Mouse (Mus musculus) small intestine, adult 2 months (tissue): ENCODE data around the gene Rps27a. TPM values are rescaled to one million over a fixed set of nuclear protein-coding genes. Genes with fewer than 3 reads are reported as not detected.
"Not testable (repeated sequence)": the region's sequence is repeated elsewhere in the genome, so short reads cannot be mapped to it uniquely, and the experiment has no call there.

Experiments
- H3K27ac ChIP-seq: fragments of 200-500 bp; 2 replicates; pipeline ENCODE4 v1.5.1; 2012; ENCODE audit warnings: low read depth, low read length, control low read depth, inconsistent platforms; ENCODE audit not compliant: insufficient read depth
- H3K27me3 ChIP-seq: fragments of 200-500 bp; 2 replicates; pipeline ENCODE4 v1.6.1; 2012; ENCODE audit warnings: mild to moderate bottlenecking, moderate library complexity, low read length, inconsistent platforms; ENCODE audit not compliant: control insufficient read depth, insufficient read depth
- H3K36me3 ChIP-seq: fragments of 200-500 bp; 2 replicates; pipeline ENCODE4 v1.6.1; 2012; ENCODE audit warnings: mild to moderate bottlenecking, low read length, control low read depth, inconsistent platforms; ENCODE audit not compliant: control insufficient read depth, insufficient read depth
- H3K4me1 ChIP-seq: fragments of 200-500 bp; 2 replicates; pipeline ENCODE4 v1.6.1; 2012; ENCODE audit warnings: low read length, inconsistent platforms, mixed read lengths; ENCODE audit not compliant: control insufficient read depth, insufficient read depth, insufficient read length
- H3K4me3 ChIP-seq: fragments of 200-500 bp; 2 replicates; pipeline ENCODE4 v1.5.1; 2012; ENCODE audit warnings: low read depth, mild to moderate bottlenecking, control low read depth, inconsistent platforms, low read length, moderate library complexity
- CTCF ChIP-seq: fragments of 200-500 bp; IDR thresholded peaks from 2 replicates; pipeline ENCODE4 v1.5.1; 2012; ENCODE audit warnings: low read depth, mild to moderate bottlenecking, control low read depth, inconsistent platforms, low read length, moderate library complexity, mixed read lengths; ENCODE audit not compliant: insufficient replicate concordance, insufficient read length; ENCODE audit errors: extremely low read depth
- POLR2A ChIP-seq: fragments of 200-500 bp; IDR thresholded peaks from 2 replicates; pipeline ENCODE4 v1.6.1; 2012; ENCODE audit warnings: low read depth, mild to moderate bottlenecking, control low read depth, inconsistent platforms, low read length, moderate library complexity
- WGBS: fragments of 180-500 bp; shearing (Covaris S2); methylation state at CpG from one replicate; pipeline ENCODE4 v1.1.7; 2018; 5-methylcytosine and 5-hydroxymethylcytosine counted together
- polyA plus RNA-seq: library from polyadenylated mRNA; depleted of rRNA; stranded (reverse); fragments of >200 nt; gene quantifications from 2 replicates; pipeline ENCODE4 v1.2.3, GENCODE M21; 2012

Gene Rps27a
- polyA plus RNA-seq, 1 experiment, result 16.2 TPM

DNA sequence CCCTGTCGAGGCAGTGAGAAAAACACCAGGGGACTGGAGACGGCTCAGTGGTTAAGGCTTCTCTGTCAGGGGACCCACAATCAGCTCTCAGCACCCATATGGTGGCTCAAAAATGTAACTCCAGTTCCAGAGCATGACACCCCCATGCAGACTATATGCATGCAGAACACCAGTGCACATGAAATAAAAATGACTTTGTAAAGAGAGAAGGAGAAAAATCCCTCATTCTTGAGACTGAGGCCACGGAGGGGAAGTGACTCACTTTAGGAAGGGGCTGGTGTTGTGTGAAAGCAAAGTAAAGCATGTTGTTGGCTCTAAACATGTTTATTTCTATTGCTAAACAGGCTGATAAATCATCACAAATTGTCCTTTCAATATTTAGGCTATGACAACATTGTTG is 13.1 kb upstream of the Rps27a start:
- WGBS, result 85% methylated on average over 3 of the region's 3 CpGs
- Histone ChIP-seq H3K4me1 (no peaks in the 10 kb centered on the region), H3K36me3 (no peaks in the 10 kb centered on the region), H3K27me3 (no peaks in the 10 kb centered on the region), H3K27ac (no peak overlapping the region), H3K4me3 (no peak overlapping the region)
- no peak for TF ChIP-seq POLR2A
- no peak for TF ChIP-seq CTCF

DNA sequence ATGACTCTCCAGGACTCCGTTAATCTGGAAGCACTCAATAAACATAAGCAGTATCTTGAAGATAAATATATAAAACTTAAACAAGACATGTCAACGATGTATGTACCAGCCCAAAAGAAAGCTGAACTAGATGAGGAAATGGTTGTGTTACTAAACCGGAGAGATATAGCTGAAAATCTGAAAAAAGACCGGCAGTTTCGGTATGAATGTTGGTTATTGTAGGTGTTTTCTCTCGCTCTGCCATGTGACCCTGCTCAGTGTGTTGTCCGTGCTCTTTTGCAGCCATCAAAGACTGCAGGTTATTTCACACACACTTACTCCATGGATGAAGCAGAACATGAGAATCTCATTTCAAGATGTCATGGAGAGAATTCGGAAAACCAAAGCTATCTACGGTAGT is 12.5 kb upstream of the Rps27a start:
- Histone ChIP-seq H3K36me3 (no peaks in the 10 kb centered on the region), H3K27me3 (no peaks in the 10 kb centered on the region), H3K4me1 (no peaks in the 10 kb centered on the region), H3K27ac (no peak overlapping the region), H3K4me3 (no peak overlapping the region)
- WGBS, result 78% methylated on average over 9 of the region's 9 CpGs
- TF ChIP-seq CTCF (no peak), POLR2A (no peak)

DNA sequence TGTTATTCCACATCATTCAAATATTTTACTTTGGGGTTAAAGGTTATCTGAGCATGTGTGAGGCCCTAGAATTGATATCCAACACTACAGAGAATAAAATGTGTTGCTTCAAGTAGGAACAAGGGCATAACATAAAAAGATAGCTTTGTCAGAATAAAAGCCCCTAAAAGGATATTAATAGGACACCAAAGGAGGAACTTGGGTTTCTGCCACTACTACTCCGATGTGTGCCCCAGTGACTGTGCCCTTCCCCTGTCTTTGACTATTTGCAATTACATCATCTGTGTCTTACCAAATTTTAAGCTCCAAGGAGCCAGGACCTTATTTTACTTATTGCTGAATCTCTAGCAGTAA is 1.5 kb upstream of the Rps27a start:
- WGBS, result 81% methylated on average over 1 of the region's 1 CpGs
- H3K27ac ChIP-seq, result no peak overlapping the region
- peaks cover 2% of the 10 kb centered on the region; the same call in 1 of the 2 replicates for H3K4me1 ChIP-seq
- peaks cover 12% of the 10 kb centered on the region for H3K36me3 ChIP-seq
- H3K27me3 ChIP-seq, result no peaks in the 10 kb centered on the region
- no peak overlapping the region for H3K4me3 ChIP-seq
- TF ChIP-seq POLR2A (no peak), CTCF (no peak)

DNA sequence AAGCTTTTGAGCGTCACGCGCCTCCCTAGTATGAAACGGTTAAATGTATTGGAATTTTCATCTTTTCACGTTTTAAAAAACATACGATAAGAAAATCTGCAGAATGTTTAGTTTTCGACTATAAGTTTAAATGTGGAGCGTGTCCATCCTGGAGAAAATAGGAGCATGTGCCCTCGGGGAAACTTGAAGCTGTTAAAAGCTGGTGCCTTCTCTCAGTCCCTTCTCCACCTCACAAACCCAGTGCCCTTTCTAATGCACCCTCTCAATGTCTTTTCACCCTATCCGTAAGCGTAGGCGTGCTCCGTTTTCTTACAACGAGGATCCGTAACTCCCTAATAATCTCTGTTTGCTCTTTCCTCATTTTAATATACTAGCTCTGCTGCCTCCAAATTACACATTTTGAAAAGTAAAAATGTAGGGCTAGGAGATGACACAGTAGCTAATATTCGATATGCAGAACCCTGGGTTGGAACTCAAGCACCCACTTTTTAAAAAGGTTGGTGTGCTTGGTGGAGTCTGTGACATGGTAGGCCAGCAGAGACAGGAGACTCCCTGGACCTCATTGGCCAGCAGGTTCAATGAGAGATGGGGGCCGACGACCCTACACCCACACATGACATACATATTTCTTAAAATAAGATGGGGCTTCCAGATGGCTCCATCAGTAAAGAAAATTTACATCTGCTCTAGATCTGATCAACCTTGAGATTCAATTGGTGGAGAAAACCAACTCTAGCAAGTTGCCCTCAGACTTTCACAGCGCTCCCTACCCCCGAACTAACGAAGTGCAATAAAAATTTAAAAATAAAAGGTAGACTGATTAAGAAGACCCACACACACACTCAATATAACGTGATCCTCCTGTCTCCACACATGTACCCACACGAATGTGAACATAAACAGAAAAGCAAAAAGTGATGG is 855 bp upstream of the Rps27a start:
- TF ChIP-seq POLR2A (no peak), CTCF (no peak)
- Histone ChIP-seq H3K36me3 (peaks cover 17% of the 10 kb centered on the region), H3K4me3 (peak overlapping the region; percentile 91), H3K27me3 (no peaks in the 10 kb centered on the region), H3K27ac (peak overlapping the region; percentile 51), H3K4me1 (peaks cover 2% of the 10 kb centered on the region; the same call in 1 of the 2 replicates)
- 19% methylated on average over 23 of the region's 23 CpGs for WGBS

DNA sequence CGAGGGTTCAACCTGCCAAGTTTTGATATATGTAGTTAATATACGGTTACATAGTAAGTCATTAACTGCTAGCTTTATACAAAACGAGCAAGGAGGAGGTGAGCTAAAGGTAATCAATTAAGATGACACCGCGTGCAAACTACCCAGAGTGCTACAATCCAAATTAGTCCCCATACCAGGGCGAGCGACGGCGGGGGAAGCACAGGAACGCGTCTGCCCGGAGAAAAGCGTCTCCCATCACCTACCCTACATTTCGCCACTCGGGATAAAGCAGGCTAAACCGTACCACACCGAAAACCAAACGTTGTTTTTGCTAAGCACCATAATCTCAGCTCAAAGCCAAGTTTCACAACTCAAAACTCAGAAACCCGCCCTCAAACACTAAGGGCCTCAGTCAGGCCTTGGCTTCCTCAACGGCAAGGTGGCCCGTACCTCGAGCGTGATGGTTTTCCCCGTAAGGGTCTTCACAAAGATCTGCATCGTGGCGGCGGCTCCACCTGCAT is 609 bp downstream of the Rps27a start:
- peaks cover 21% of the 10 kb centered on the region for H3K36me3 ChIP-seq
- H3K27me3 ChIP-seq, result no peaks in the 10 kb centered on the region
- under 1% methylated on average over 27 of the region's 27 CpGs for WGBS
- H3K4me3 ChIP-seq, result peak overlapping the region; percentile 91
- TF ChIP-seq CTCF (no peak), POLR2A (no peak)
- peak overlapping the region; percentile 44; the same call in 1 of the 2 replicates for H3K27ac ChIP-seq
- H3K4me1 ChIP-seq, result peaks cover 2% of the 10 kb centered on the region; the same call in 1 of the 2 replicates

DNA sequence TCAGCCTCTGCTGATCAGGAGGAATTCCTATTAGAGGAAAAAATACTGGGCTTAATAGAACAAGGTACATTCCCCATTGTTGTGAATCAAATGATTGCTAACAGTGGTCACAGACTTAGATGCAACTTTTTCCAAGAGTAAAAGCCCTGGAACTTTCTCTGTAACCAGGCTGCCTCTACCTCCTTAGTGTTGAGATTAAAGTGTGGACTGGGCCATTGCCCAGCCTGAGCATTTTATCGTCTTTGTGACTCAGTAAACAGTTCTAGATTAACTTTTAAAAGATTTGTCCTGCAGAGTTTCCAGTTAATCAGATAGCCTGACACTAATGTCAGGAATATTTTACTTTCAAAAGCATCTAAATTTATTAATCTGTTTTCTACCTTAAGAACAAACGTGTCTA is 1.1 kb downstream of the Rps27a start:
- Histone ChIP-seq H3K27ac (no peak overlapping the region), H3K36me3 (peaks cover 23% of the 10 kb centered on the region), H3K27me3 (no peaks in the 10 kb centered on the region), H3K4me3 (no peak overlapping the region), H3K4me1 (peaks cover 2% of the 10 kb centered on the region; the same call in 1 of the 2 replicates)
- TF ChIP-seq CTCF (no peak), POLR2A (no peak)
- WGBS, result 3% methylated on average over 2 of the region's 2 CpGs

DNA sequence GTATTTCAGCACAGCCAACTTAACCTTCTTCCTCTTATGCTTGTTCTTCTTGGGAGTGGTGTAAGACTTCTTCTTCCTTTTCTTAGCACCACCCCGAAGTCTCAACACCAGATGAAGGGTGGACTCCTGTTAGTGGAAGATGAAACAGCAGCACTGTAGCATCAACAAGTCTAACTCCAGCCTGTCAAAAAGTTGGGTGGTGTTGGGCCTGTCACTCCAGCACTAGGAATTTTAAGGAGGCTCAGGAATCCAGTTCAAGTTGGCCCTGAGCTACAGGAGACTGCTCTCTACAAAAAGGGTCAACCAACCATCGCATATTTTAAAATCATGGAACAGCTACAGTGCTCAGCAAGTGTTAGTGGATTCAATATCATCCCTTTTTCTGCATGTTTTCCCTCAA is 1.6 kb downstream of the Rps27a start:
- not testable (repeated sequence) for H3K4me1 ChIP-seq, H3K27me3 ChIP-seq, H3K27ac ChIP-seq, H3K4me3 ChIP-seq
- H3K36me3 ChIP-seq, result peaks cover 26% of the 10 kb centered on the region
- 86% methylated on average over 2 of the region's 2 CpGs for WGBS

DNA sequence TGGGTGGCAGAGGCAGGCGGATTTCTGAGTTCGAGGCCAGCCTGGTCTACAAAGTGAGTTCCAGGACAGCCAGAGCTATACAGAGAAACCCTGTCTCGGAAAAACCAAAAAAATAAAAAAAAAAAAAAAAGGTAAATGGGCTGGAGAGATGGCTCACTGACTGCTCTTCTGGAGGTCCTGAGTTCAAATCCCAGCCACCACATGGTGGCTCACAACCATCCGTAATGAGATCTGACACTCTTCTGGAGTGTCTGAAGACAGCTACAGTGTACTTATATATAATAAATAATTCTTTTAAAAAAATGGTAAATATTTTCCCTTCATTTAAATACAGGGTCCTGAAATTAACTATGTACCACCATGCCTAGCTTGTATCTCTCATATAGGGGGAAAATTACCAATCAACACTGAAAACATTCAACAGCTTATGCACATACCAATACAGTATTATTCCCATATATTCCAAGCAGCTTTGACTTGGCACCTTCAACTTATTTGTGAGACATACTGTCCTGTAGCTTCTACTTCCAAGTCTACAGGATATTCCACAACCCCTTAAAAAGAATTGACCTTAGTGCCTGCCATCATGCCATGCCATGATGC is 2.7 kb downstream of the Rps27a start:
- H3K4me1 ChIP-seq, H3K27me3 ChIP-seq, H3K27ac ChIP-seq, H3K4me3 ChIP-seq: not testable (repeated sequence)
- peaks cover 32% of the 10 kb centered on the region for H3K36me3 ChIP-seq
- WGBS, result 86% methylated on average over 4 of the region's 4 CpGs
